Mouse (Mus musculus): ENCODE measurements around the gene Sugp2.

Sugp2 gene

DNA sequence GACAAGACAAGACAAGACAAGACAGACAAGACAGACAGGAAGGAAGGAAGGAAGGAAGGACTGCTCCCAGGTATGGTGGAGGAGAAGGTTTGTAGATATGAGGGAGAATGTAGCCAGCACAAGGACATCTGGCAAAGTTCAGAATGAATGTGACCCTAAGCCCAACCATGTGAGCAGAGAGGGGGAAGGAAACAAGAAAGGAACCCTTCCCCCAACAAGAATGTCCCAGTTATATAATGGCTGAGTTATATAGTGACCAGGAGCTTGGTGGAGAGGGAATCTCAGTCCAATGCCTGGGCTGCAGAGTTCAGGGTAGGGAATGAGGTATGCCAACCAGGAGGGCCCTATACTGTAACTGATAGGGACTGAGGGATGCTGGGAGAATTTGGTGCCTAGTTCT is 16.6 kb upstream of the Sugp2 start:
- in situ Hi-C loops (cut with MboI; ENCODE audit: low pct_unique_long_range_greater_than_20kb in 1 of 2, low sequenced_read_pairs in 2 of 2, unreplicated experiment in 1 of 2) = no loop called here

DNA sequence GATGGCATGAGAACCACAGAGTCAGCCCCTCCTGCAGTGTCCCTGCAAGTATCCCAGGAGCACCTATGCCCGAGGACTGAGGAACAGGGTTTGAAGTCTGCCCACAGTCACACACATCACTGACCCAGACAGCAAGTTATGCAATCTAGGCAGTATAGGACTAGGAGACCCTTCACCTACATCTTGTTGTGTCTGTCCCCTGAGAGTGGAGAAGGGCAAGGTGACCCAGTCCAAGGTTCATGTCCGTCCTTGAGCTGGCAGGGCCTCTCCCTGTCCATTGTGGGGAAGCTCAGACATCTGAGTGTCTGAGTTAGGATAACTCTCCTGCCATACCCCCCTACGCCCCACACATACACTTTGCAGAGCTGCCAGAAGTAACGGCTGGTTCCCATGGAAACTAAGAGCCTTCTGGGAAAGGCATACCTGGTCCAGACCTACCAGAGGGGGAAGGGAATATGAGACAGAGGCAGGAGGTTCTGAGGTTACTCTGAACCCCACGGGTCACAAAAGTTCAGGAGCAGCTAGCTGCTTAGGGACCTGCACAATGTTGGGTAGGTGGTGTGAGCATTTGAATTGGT is 14.8 kb upstream of the Sugp2 start:
- in situ Hi-C loops (cut with MboI; ENCODE audit: low pct_unique_long_range_greater_than_20kb in 1 of 2, low sequenced_read_pairs in 2 of 2, unreplicated experiment in 1 of 2) = no loop called here

DNA sequence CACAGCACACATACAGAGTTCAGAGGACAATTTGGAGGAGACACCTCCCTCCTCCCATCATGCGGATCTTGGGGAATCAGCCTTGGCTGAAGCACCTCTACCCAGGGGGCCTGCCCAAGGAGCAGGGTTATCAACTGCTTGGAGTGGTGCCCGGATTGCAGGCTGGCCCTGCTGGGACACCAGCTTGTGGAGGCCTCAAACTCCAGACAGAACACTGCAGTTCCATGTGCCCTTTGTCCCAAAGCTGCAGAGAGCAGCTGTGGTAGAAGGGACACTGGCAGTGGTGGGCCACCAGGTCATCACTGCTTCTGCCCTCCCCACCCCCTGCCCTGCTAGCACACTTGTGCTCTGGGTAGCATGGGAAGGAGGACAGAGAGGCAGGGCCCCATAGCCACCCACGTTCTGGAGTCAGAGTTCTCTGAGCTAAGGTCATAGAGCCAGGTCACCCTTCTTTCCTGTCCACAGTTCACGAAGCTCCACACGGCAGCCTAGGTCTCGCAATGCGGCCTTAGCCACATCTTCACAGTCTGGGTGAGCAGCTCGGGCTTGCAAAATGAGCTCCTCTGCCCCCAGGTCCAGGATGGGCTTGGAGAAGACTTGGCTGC is 13.7 kb upstream of the Sugp2 start:
- in situ Hi-C loops (cut with MboI; ENCODE audit: low pct_unique_long_range_greater_than_20kb in 1 of 2, low sequenced_read_pairs in 2 of 2, unreplicated experiment in 1 of 2) = no loop called here

DNA sequence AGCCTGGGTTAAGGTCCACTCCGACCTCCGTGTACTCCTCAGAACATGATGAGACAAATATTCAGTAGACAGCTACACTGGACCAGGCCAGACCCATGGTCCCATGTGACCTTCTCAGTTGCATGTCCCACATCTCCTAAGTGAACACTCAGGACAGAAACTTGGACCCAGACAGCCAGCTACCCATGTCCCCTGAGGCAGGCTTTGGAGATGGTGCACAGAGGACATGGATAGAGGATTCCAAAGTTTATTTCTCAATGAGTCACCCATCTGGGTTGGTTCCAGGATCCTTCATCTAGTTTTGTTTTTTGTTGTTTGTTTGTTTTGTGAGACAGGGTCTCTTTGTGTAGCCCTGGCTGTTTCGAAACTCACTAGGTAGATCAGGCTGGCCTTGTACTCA is 13.1 kb upstream of the Sugp2 start:
- in situ Hi-C loops (cut with MboI; ENCODE audit: low pct_unique_long_range_greater_than_20kb in 1 of 2, low sequenced_read_pairs in 2 of 2, unreplicated experiment in 1 of 2) = no loop called here

DNA sequence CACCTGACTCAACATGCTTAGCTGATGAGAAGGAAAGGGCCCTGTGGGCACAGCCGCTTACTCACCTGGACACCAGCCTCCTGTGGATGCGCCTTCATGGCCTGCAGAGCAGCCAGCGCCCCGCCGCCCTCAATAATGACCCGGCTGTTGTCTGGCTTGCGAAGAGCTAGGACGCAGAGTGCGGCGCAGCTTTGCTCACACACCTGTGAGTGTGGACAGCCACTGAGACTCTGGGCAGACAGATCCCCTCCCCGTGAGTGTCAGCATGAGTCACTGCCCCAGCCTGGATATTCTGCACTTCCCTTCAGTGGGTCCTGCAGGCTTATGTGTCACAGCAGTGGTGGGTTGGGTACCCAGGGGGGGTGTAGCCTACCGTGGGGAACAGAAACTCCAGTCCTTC is 12.0 kb upstream of the Sugp2 start:
- in situ Hi-C loops (cut with MboI; ENCODE audit: low pct_unique_long_range_greater_than_20kb in 1 of 2, low sequenced_read_pairs in 2 of 2, unreplicated experiment in 1 of 2) = no loop called here

DNA sequence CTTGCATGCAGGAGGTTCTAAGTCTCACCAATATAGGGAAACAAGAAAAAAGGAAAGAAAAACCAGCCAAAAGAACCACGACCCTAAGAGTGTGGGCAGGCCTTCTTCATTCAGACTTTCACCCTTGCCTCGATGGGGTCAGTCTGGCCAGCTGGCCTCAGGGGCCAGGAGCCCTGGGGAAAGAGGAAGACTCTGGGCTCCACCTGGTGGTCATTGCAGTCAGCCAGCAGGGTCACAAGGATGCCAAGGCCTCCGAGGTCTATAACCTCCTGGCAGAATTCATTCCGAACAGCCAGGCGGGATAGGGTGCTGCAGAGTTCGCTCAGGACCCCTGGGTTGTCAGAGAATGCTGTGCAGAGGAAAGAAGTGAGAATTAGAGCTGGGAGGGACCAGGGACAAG is 10.7 kb upstream of the Sugp2 start:
- in situ Hi-C loops (cut with MboI; ENCODE audit: low pct_unique_long_range_greater_than_20kb in 1 of 2, low sequenced_read_pairs in 2 of 2, unreplicated experiment in 1 of 2) = no loop called here

DNA sequence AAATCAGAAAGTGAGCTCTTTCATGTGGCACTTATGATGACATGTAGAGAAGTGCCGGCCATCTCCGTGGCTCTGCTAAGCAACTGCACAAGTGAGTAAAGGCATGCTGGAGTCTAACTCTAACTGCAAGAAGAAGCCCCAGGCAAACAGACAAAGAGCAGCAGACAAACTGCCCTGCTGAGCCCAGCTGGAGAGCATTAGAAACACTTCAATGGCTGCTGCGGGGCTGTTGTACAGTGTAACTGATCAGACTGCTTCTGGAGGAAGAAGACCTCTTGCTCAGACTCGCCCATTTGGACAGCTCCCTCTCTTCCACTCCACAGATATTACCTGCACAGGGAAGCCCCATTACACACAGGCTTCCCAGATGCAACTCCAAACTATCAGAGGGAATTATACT is 6.0 kb upstream of the Sugp2 start:
- in situ Hi-C loops (cut with MboI; ENCODE audit: low pct_unique_long_range_greater_than_20kb in 1 of 2, low sequenced_read_pairs in 2 of 2, unreplicated experiment in 1 of 2) = no loop called here

DNA sequence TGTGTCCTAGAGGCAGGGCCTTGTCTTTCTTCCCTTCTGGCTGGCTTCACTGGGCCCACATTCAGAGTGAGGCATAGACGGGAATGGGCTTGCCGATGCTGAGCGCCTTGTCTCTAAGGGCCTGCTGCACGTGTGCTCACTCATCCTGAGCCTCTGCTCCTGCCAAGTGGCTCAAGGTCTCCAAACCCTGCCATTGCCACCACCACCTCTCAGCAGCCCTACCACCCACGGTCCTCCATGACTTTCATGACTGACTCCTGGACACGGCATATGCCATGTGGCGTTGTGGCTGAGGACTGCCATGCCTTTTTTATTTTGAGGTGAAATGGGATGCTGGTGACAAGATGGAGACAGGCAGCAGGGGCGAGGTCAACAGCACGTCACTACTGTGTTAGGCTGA is 3.2 kb upstream of the Sugp2 start:
- in situ Hi-C loops (cut with MboI; ENCODE audit: low pct_unique_long_range_greater_than_20kb in 1 of 2, low sequenced_read_pairs in 2 of 2, unreplicated experiment in 1 of 2) = no loop called here

DNA sequence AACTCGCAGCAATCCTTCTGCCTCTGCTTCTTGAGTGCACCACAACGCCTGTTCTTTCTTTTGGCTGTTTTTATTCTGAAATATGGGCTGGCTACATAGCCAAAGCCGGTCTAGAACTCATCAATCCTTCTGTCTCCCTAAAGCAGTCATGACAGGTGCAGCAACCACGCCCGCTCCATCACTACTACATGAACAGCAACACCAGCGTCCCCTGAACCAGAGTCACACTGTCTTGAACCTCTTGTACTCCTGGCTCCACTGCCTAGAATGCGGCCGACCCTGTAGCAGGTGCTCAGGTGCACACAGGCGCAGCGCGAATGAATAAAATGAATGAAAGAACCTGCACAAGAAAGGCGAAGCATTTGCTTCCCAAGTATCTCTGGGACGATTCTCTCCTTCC is 420 bp upstream of the Sugp2 start:
- in situ Hi-C loops (cut with MboI; ENCODE audit: low pct_unique_long_range_greater_than_20kb in 1 of 2, low sequenced_read_pairs in 2 of 2, unreplicated experiment in 1 of 2) = no loop called here

DNA sequence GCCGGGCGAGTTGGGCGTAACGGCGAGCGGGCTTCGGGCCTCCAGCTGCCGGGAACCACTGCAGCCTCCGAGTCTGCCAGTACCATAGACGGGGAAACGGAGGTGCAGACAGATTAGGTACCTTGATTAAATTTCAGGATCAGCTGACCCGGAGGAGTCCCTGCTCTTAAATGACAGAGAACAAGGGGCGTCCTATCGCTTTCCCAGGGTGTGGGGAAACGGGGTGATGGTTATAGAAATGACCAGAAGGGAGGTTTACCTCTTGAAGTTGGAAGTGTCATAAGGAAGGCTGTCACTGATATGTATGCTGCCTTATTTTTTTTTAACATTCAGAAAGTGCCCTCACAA is 729 bp downstream of the Sugp2 start:
- in situ Hi-C loops (cut with MboI; ENCODE audit: low pct_unique_long_range_greater_than_20kb in 1 of 2, low sequenced_read_pairs in 2 of 2, unreplicated experiment in 1 of 2) = no loop called here

DNA sequence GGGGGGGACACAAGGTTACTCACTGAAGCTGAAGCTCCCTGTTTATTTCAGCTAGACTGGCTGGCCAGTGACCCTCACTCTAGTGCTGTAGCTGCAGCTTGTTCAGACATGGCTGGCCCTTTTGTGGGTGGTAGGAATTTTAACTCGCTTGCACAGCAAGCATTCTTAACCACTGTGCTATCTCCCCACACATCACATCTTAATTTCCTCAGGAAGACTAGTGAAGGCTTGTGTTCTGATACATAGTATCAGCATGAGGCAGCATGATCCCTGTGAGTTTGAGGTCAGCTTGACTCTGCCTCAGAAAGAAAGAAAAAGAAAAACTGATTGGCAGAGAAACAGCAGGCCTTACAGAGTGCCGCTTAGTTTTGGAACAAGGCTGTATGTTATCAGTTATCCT is 3.8 kb downstream of the Sugp2 start:
- in situ Hi-C loops (cut with MboI; ENCODE audit: low pct_unique_long_range_greater_than_20kb in 1 of 2, low sequenced_read_pairs in 2 of 2, unreplicated experiment in 1 of 2) = no loop called here

DNA sequence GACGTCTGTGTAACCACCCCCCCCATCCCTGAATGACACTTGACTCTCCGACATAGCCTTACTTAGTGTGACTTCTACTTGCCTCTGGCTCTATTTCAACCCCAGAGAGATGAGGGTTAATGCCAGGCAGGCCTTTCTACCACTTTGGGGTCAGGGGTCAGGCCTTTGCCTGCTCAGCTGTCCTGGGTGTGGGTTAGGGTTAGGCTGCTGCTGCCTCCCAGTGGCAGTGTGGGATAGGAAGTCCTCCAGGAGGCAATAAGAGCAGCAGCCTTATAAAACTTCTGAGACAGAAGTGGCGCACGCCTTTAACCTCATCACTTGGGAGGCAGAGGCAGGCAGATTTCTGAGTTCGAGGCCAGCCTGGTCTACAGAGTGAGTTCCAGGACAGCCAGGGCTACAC is 6.6 kb downstream of the Sugp2 start:
- in situ Hi-C loops (cut with MboI; ENCODE audit: low pct_unique_long_range_greater_than_20kb in 1 of 2, low sequenced_read_pairs in 2 of 2, unreplicated experiment in 1 of 2) = no loop called here

DNA sequence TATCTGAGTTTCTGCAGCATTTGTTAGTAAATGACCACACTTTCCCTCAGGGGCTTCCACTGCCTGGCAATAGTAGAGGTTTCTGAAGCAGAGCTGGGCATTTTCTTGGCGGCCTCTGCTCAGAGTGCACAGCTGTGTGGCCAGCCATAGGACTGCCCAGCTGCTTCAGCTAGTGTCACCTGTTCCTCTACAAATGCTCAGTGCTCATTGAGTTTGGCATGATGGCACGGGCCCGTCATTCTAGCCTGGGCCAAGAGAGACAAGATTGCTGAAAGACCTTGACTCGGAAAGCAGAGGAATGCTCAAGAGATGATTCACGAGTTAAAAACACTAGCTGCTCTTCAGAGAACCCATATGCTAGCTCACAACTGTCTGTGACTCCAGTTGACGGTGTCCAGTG is 12.6 kb downstream of the Sugp2 start:
- in situ Hi-C loops (cut with MboI; ENCODE audit: low pct_unique_long_range_greater_than_20kb in 1 of 2, low sequenced_read_pairs in 2 of 2, unreplicated experiment in 1 of 2) = no loop called here

DNA sequence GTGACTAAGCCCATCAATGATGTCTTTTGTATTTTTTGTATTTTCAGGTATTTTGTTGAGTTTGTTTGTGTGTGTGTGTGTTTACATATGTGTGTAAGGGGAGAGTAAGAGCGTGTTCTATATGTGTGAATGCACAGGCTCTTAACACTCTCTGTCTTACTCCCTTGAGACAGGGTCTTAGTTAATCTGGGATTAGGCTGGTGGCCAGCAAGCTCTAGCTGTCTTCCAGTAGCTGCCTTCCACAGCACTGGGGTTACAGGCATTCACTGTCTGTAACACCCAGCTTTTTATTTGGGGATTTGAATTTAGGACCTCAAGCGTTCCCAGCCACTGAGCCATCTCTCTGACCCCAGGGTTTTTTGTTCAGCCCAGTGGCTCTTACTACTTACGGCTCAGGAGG is 13.8 kb downstream of the Sugp2 start:
- in situ Hi-C loops (cut with MboI; ENCODE audit: low pct_unique_long_range_greater_than_20kb in 1 of 2, low sequenced_read_pairs in 2 of 2, unreplicated experiment in 1 of 2) = no loop called here

DNA sequence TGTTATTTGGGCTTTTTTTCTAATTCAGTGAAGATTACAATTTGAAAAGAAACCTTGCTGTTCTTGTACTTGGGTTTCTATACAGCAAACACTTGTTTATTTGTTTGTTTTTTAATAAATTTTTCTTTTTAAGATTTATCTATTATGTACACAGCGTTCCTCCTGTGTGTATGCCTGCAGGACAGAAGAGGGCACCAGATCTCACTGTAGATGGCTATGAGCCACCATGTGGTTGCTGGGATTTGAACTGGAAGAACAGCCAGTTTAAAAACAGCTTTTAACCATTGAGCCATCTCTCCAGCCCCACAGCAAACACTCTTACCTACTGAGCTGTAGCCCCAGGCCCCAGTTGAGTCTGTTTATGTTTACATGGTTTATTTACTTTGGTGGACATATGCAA is 20.6 kb downstream of the Sugp2 start:
- in situ Hi-C loops (cut with MboI; ENCODE audit: low pct_unique_long_range_greater_than_20kb in 1 of 2, low sequenced_read_pairs in 2 of 2, unreplicated experiment in 1 of 2) = no loop called here

DNA sequence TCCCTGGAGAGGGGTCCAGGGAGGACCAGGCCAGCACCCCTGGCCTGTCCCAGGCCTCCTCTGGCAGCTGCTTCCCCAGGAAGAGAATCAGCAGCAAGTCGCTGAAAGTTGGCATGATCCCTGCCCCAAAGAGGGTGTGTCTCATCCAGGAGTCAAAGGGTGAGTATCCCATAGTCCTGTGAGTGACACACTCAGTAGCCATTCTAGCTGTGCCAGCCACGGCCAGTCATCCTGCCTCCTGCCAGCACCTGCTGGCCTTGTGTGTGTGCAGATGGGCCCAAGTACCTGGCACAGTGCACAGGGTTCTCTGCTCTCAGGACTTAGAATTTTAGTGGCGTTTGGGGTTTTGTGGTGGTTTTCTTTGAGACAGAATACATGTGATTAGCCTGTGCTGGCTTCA is 23.4 kb downstream of the Sugp2 start:
- in situ Hi-C loops (cut with MboI; ENCODE audit: low pct_unique_long_range_greater_than_20kb in 1 of 2, low sequenced_read_pairs in 2 of 2, unreplicated experiment in 1 of 2) = no loop called here

DNA sequence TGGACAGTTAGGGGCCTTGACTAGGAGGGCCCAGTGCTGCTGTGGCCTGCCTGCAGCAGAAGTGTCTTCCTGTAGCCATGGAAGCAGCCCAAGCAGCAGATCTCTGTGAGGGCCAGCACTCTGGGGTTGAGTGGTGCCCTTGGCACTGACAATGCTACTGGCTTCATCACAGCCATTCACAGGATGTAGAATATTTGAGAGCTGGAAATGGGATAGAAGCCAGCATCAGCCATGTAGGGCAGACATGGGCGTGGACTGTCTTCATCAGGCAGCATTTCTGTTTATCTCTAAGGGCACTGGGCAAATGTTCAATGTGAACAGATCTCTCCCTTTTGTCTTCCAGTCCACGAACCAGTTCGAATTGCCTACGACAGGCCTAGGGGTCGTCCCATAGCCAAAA is 24.6 kb downstream of the Sugp2 start:
- in situ Hi-C loops (cut with MboI; ENCODE audit: low pct_unique_long_range_greater_than_20kb in 1 of 2, low sequenced_read_pairs in 2 of 2, unreplicated experiment in 1 of 2) = no loop called here

DNA sequence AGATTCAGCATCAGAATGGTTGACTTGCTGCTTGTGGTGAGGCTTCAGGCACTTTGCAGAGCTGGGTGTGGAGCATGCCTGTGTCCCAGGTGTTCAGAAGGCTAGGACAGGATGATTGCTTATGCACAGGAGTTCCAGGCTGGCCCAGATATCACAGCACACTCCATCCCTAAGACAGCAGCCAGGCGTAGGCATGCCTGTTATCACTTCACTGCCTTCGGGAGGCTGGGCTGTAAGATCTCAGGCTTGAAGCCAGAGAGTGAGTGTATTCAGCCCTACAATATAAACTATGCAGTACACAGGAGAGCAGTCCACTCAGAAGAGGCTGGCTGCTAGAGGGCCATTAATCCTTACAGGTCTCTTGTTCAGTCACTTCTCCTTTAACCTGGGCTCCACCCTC is 25.0 kb downstream of the Sugp2 start:
- in situ Hi-C loops (cut with MboI; ENCODE audit: low pct_unique_long_range_greater_than_20kb in 1 of 2, low sequenced_read_pairs in 2 of 2, unreplicated experiment in 1 of 2) = no loop called here

DNA sequence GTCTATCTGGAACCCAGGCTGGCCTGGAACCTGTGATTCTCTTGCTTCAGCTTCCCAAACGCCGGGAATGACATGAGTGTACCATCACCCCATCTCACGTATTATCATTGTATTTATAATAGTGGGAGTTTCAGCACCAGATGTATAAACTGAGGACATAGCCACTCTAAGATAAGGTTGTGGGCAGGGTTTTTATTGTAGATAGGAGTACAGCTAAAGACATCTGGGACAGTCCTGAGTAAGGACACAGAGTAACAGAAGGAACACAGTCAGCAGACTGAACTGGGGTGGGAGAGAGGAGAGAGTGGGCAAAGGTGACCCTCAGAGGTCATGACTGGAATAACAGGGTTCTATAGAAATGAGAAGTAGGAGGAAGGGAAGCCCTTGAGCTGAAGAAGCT is 33.6 kb downstream of the Sugp2 start:
- in situ Hi-C loops (cut with MboI; ENCODE audit: low pct_unique_long_range_greater_than_20kb in 1 of 2, low sequenced_read_pairs in 2 of 2, unreplicated experiment in 1 of 2) = no loop called here

DNA sequence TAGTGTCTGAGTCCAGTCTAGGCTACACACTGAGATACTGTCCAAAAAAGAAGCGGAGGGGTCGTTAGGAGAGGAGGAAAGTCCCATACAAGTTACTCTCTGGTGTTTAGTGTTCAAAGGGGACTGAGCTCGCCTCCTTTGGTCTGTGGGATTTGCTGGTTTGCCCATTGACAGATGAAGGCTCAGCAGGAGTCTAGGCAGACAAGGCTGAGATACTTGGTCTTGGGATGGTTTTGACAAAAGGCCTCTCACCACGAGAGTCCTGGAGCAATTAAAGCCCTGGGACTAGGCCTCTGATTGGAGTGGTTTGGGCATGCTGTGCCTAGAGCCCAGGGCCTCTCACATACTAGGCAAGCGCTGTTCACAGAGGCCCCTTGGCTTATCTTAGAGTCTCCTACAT is 34.3 kb downstream of the Sugp2 start:
- in situ Hi-C loops (cut with MboI; ENCODE audit: low pct_unique_long_range_greater_than_20kb in 1 of 2, low sequenced_read_pairs in 2 of 2, unreplicated experiment in 1 of 2) = no loop called here

All from mouse embryonic stem cell (cell line).